Mouse (Mus musculus) cortical plate, adult 2 months (tissue): Measurements from ENCODE around the gene Macrod2.

Experiments
- CTCF ChIP-seq: fragments of 200-500 bp; IDR thresholded peaks from 2 replicates; pipeline ENCODE4 v1.5.1; 2011; ENCODE audit warnings: mild to moderate bottlenecking, control low read depth, low read length; ENCODE audit not compliant: insufficient read depth; ENCODE audit errors: extremely low read depth
- POLR2A ChIP-seq: fragments of 200-500 bp; IDR thresholded peaks from 2 replicates; pipeline ENCODE4 v1.6.1; 2011; ENCODE audit warnings: mild to moderate bottlenecking, low read length, control low read depth; ENCODE audit not compliant: insufficient read depth; ENCODE audit errors: extremely low read depth

DNA sequence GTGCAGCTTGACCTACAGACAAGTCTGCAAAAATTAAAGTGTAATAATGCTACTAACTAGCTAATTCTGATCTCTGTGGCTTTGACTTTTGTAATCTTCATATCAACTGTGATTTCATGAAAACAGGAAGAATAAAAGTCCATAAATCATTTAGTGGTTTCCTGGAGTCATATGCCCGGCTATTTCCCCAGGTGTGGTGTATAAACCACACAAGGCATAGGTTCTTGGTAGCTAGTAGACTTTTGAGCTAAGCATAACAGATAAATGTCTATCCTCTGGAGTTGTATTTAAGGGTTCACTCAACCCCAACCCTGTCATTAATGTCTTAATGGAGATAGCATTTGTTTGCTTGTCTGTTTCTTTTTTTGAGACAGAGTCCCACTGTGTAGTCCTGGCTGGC is 296.3 kb downstream of the Macrod2 start:
- TF ChIP-seq POLR2A = no peak
- TF ChIP-seq CTCF = no peak
